Mouse (Mus musculus) subcutaneous adipose tissue, adult 2 months (tissue): ENCODE measurements around the gene Olfr1385. TPM values are rescaled to one million over a fixed set of nuclear protein-coding genes. Genes with fewer than 3 reads are reported as not detected.

Source experiments
- polyA plus RNA-seq: library from polyadenylated mRNA; depleted of rRNA; stranded (reverse); fragments of >200 nt; gene quantifications from 2 replicates; pipeline ENCODE4 v1.2.3, GENCODE M21; 2012; ENCODE audit warnings: low replicate concordance; rRNA removed

The Olfr1385 gene
- polyA plus RNA-seq = not detected in 2 replicates

GRCm38 (mm10) chr11:49488770-49489169 is at the start of gene Olfr1385:
TSS of gene Olfr1385 (plus strand) at chr11:49489070.

GRCm38 (mm10) chr11:49455043-49455442 is 33.8 kb upstream of the Olfr1385 start, which contains the start of gene Olfr1387:
TSS of gene Olfr1387 (plus strand) at chr11:49455343.

GRCm38 (mm10) chr11:49464746-49465145 is 24.1 kb upstream of the Olfr1385 start, which contains the start of gene Olfr1386:
TSS of gene Olfr1386 (plus strand) at chr11:49465046.

GRCm38 (mm10) chr11:49519348-49519747 is 30.5 kb downstream of the Olfr1385 start, which contains the start of gene Olfr1383:
TSS of gene Olfr1383 (plus strand) at chr11:49519648.

GRCm38 (mm10) chr11:49527947-49528346 is 39.1 kb downstream of the Olfr1385 start, which contains the start of gene Olfr1382:
TSS of gene Olfr1382 (plus strand) at chr11:49528247.

GRCm38 (mm10) chr11:49543149-49543548 is 54.3 kb downstream of the Olfr1385 start, which contains the start of gene Olfr1381:
TSS of gene Olfr1381 (plus strand) at chr11:49543449.

Other genes starting within 250 kb of the Olfr1385 start
- gene Mgat1, start 244.9 kb upstream of the Olfr1385 start, polyA plus RNA-seq = 159 and 174 TPM in 2 replicates
- 0.19 and 0.28 TPM in 2 replicates for gene Olfr1393, start 210.8 kb upstream of the Olfr1385 start, polyA plus RNA-seq
- 0.06 and 0.17 TPM in 2 replicates for gene Olfr1392, start 203.8 kb upstream of the Olfr1385 start, polyA plus RNA-seq
- not detected in 2 replicates for gene Olfr10, start 184.3 kb upstream of the Olfr1385 start, polyA plus RNA-seq
- not detected in 2 replicates for gene Olfr1391, start 166.3 kb upstream of the Olfr1385 start, polyA plus RNA-seq
- gene Olfr1390, start 153.9 kb upstream of the Olfr1385 start, polyA plus RNA-seq = not detected in 2 replicates
- not detected in 2 replicates for gene Olfr1389, start 66.0 kb upstream of the Olfr1385 start, polyA plus RNA-seq
- gene Olfr1388, start 52.4 kb upstream of the Olfr1385 start, polyA plus RNA-seq = 0.50 and 2.1 TPM in 2 replicates
- gene Olfr1387, start 33.7 kb upstream of the Olfr1385 start, polyA plus RNA-seq = not detected in 2 replicates
- gene Olfr1386, start 24.0 kb upstream of the Olfr1385 start, polyA plus RNA-seq = not detected in 2 replicates
- not detected in 2 replicates for gene Olfr1384, start 17.7 kb downstream of the Olfr1385 start, polyA plus RNA-seq
- not detected in 2 replicates for gene Olfr1383, start 30.6 kb downstream of the Olfr1385 start, polyA plus RNA-seq
- gene Olfr1382, start 39.2 kb downstream of the Olfr1385 start, polyA plus RNA-seq = not detected in 2 replicates
- not detected in 2 replicates for gene Olfr1381, start 54.4 kb downstream of the Olfr1385 start, polyA plus RNA-seq
- gene Olfr1380, start 67.8 kb downstream of the Olfr1385 start, polyA plus RNA-seq = not detected in 2 replicates
- gene Flt4, start 120.2 kb downstream of the Olfr1385 start, polyA plus RNA-seq = 10.8 and 19.1 TPM in 2 replicates
- gene Scgb3a1, start 174.5 kb downstream of the Olfr1385 start, polyA plus RNA-seq = 1.1 and 2.2 TPM in 2 replicates
- gene Cnot6, start 223.7 kb downstream of the Olfr1385 start, polyA plus RNA-seq = 8.4 and 17.1 TPM in 2 replicates